Mouse (Mus musculus): Measurements from ENCODE around the gene Grem1. TPM values are rescaled to one million over a fixed set of nuclear protein-coding genes. Genes with fewer than 3 reads are reported as not detected.
A peak's percentile ranks its signal among the peaks of the same experiment; 100 is the strongest.

The Grem1 gene
- polyA plus RNA-seq, 1 experiment from 2014 or later: not detected

- ATAC-seq (ENCODE audit: low read depth): no peak
- Histone ChIP-seq H3K36me3 (no peaks in the 10 kb centered on the region), H3K4me2 (no peak overlapping the region), H3K27me3 (no peaks in the 10 kb centered on the region), H3K9me3 (replicated peaks) (no peaks in the 10 kb centered on the region), H3K4me1 (replicated peaks) (no peaks in the 10 kb centered on the region), H3K4me3 (replicated peaks) (no peak overlapping the region), H3K9ac (no peak overlapping the region), H3K27ac (no peak overlapping the region)
- WGBS (ENCODE audit: insufficient replicate concordance): 42% methylated on average over 3 of the region's 3 CpGs
- DNase-seq: no peak
Measured at GRCm38 (mm10) chr2:113784851-113785250, 26.4 kb upstream of the Grem1 start.

DNA sequence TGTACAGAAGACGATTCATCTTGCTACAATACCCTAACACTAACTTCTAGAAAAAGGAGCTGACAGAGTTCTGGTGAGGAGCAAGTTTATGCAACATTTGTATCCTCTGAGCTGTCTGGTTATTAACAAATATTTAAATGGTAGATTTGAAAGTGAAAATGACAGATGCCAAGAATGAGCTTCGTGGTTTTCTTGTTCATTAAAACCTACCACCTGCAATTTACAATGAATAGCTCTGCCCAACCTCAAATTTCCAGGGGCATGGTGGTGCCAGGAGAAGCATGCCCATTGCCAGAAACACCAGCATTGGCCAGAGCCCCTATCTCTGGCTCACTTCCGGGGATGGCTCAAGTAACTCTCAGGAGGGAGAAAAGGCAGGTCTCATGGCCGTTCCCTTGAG lies 23.1 kb upstream of the Grem1 start:
- H3K9ac ChIP-seq: no peak overlapping the region
- DNase-seq (no peak), ATAC-seq (ENCODE audit: low read depth) (no peak)
- no peaks in the 10 kb centered on the region for H3K4me1 ChIP-seq (replicated peaks)
- H3K36me3 ChIP-seq: no peaks in the 10 kb centered on the region
- H3K4me2 ChIP-seq: no peak overlapping the region
- WGBS (ENCODE audit: insufficient replicate concordance): 57% methylated on average over 4 of the region's 4 CpGs
- no peaks in the 10 kb centered on the region for H3K27me3 ChIP-seq
- H3K4me3 ChIP-seq (replicated peaks): no peak overlapping the region
- no peak overlapping the region for H3K27ac ChIP-seq
- no peaks in the 10 kb centered on the region for H3K9me3 ChIP-seq (replicated peaks)

- ATAC-seq (ENCODE audit: low read depth) (no peak), DNase-seq (no peak)
- H3K9me3 ChIP-seq (replicated peaks): no peaks in the 10 kb centered on the region
- no peak overlapping the region for H3K27ac ChIP-seq
- H3K9ac ChIP-seq: no peak overlapping the region
- no peaks in the 10 kb centered on the region for H3K27me3 ChIP-seq
- H3K4me3 ChIP-seq (replicated peaks): no peak overlapping the region
- 63% methylated on average over 5 of the region's 5 CpGs for WGBS (ENCODE audit: insufficient replicate concordance)
- H3K4me2 ChIP-seq: no peak overlapping the region
- no peaks in the 10 kb centered on the region for H3K4me1 ChIP-seq (replicated peaks)
- H3K36me3 ChIP-seq: no peaks in the 10 kb centered on the region
Measured at GRCm38 (mm10) chr2:113781107-113781506, 22.7 kb upstream of the Grem1 start.

- H3K4me1 ChIP-seq (replicated peaks): no peaks in the 10 kb centered on the region
- no peak overlapping the region for H3K4me3 ChIP-seq (replicated peaks)
- H3K4me2 ChIP-seq: no peak overlapping the region
- DNase-seq (no peak), ATAC-seq (ENCODE audit: low read depth) (no peak)
- no peaks in the 10 kb centered on the region for H3K36me3 ChIP-seq
- no peaks in the 10 kb centered on the region for H3K9me3 ChIP-seq (replicated peaks)
- no peak overlapping the region for H3K27ac ChIP-seq
- WGBS (ENCODE audit: insufficient replicate concordance): 51% methylated on average over 3 of the region's 3 CpGs
- no peaks in the 10 kb centered on the region for H3K27me3 ChIP-seq
- H3K9ac ChIP-seq: no peak overlapping the region
Measured at GRCm38 (mm10) chr2:113779336-113779735, 20.9 kb upstream of the Grem1 start.

DNA sequence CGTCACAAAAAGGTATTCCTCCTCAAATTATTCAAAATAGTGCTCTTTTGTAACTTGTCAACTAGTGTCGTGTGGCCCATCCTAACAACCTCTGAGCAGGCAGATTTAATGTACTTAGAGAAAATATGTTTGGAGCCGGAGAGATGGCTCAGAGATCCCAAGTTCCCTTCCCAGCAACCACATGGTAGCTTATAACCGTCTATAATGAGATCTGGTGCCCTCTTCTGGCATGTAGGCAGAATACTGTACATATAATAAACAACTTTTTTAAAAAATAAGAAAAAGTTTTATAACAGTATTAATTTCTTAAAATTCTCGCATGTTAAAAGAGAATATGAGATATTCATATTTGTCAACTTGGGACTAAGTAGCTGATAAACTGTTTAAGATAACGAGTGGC lies 19.6 kb upstream of the Grem1 start:
- H3K9me3 ChIP-seq (replicated peaks): no peaks in the 10 kb centered on the region
- H3K36me3 ChIP-seq: no peaks in the 10 kb centered on the region
- H3K9ac ChIP-seq: no peak overlapping the region
- H3K4me2 ChIP-seq: no peak overlapping the region
- no peaks in the 10 kb centered on the region for H3K27me3 ChIP-seq
- WGBS (ENCODE audit: insufficient replicate concordance): 50% methylated on average over 6 of the region's 6 CpGs
- no peak overlapping the region for H3K27ac ChIP-seq
- H3K4me3 ChIP-seq (replicated peaks): no peak overlapping the region
- DNase-seq: no peak
- ATAC-seq (ENCODE audit: low read depth): no peak
- no peaks in the 10 kb centered on the region for H3K4me1 ChIP-seq (replicated peaks)

DNA sequence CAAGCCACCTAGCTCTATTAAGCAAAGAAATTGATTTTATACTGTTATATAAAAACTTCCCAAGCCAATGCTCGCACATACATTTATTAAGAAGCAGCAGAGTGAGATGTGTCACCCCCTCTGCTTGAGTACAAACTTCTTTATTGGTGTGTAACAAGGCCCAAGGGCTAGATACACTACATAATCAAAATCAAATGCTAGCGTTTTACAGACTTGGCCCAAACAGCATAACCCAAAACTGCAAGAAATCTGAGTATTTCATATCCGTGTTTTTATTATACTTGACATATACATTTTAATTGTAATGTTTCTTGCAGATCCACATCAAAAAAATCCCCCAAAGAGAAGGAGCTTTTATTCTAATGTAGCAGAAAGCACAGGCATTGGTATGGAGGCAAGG lies 17.9 kb upstream of the Grem1 start:
- H3K4me3 ChIP-seq (replicated peaks): no peak overlapping the region
- H3K36me3 ChIP-seq: no peaks in the 10 kb centered on the region
- H3K9ac ChIP-seq: no peak overlapping the region
- no peak overlapping the region for H3K27ac ChIP-seq
- H3K4me2 ChIP-seq: no peak overlapping the region
- ATAC-seq (ENCODE audit: low read depth): no peak
- H3K9me3 ChIP-seq (replicated peaks): no peaks in the 10 kb centered on the region
- H3K4me1 ChIP-seq (replicated peaks): no peaks in the 10 kb centered on the region
- WGBS (ENCODE audit: insufficient replicate concordance): 56% methylated on average over 3 of the region's 3 CpGs
- no peaks in the 10 kb centered on the region for H3K27me3 ChIP-seq
- no peak for DNase-seq

- no peak for DNase-seq
- 47% methylated on average over 6 of the region's 6 CpGs for WGBS (ENCODE audit: insufficient replicate concordance)
- no peak for ATAC-seq (ENCODE audit: low read depth)
- Histone ChIP-seq H3K9ac (no peak overlapping the region), H3K27ac (no peak overlapping the region), H3K9me3 (replicated peaks) (no peaks in the 10 kb centered on the region), H3K4me2 (no peak overlapping the region), H3K4me1 (replicated peaks) (no peaks in the 10 kb centered on the region), H3K27me3 (no peaks in the 10 kb centered on the region), H3K36me3 (no peaks in the 10 kb centered on the region), H3K4me3 (replicated peaks) (no peak overlapping the region)
Measured at GRCm38 (mm10) chr2:113774150-113774805, 15.8 kb upstream of the Grem1 start.

DNA sequence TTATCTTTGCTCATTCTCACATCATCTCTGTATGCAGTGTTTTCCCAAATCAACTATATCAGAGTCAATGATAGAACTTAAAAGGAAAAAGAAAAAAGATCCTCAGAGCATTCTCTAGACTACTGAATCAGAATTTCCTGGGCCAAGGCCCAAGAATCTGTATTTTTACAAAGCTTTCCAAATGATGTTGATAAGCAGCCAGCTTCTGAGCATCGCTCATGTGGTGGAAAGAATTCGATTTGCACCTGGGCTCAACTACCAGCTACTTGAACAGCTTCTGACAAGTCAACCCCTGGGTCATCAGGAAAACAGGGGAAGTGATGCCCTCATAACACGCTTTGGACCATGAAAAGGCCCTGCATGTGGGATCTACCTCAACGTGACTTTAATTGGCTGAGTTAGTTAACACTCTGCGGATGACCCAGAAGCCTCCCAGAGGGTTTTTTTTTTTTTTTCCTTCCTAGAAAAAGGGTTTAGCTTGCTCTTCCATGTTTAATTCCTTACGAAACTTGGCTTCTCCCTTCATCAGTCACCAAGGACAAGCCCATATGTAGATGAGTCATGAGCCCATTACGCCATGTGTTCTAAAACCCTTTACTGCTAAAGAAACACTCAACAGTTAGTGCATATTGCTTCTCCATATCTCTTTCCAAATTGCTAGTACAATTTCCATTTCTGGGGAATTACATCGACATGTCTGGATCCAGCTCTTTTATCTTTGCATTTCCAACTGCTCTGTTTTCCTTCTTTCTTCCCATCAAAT lies 10.3 kb upstream of the Grem1 start:
- 63% methylated on average over 8 of the region's 8 CpGs for WGBS (ENCODE audit: insufficient replicate concordance)
- Histone ChIP-seq H3K9ac (no peak overlapping the region), H3K27ac (no peak overlapping the region), H3K27me3 (no peaks in the 10 kb centered on the region), H3K9me3 (replicated peaks) (no peaks in the 10 kb centered on the region), H3K4me1 (replicated peaks) (no peaks in the 10 kb centered on the region), H3K36me3 (no peaks in the 10 kb centered on the region), H3K4me2 (no peak overlapping the region), H3K4me3 (replicated peaks) (no peak overlapping the region)
- DNase-seq (no peak), ATAC-seq (ENCODE audit: low read depth) (no peak)

DNA sequence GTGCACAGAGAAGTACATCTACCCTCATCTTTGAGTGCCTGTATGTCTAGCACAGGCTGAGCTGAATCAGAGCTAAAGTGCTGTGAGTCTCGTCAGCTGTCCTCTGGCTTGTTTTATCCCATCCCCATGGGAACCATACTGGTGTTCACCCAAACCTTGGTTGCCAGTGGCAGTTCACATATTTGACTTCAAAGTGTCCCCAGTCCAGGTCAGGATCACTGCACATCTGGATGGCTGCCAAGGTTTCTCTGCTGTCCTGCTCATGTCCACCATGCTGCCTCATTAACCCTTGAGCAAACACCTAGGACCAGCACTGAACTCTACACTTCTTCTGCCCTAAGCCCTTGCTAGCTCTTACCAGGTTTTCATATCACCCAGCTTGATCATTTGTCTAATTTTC lies 7.4 kb upstream of the Grem1 start:
- H3K27ac ChIP-seq: no peak overlapping the region
- no peaks in the 10 kb centered on the region for H3K36me3 ChIP-seq
- no peaks in the 10 kb centered on the region for H3K4me1 ChIP-seq (replicated peaks)
- no peaks in the 10 kb centered on the region for H3K27me3 ChIP-seq
- H3K4me2 ChIP-seq: no peak overlapping the region
- H3K9me3 ChIP-seq (replicated peaks): no peaks in the 10 kb centered on the region
- no peak overlapping the region for H3K4me3 ChIP-seq (replicated peaks)
- ATAC-seq (ENCODE audit: low read depth): peak; percentile 68; the same call in 1 of the 2 replicates
- H3K9ac ChIP-seq: no peak overlapping the region
- WGBS (ENCODE audit: insufficient replicate concordance): 33% methylated on average over 1 of the region's 1 CpGs
- DNase-seq: no peak

DNA sequence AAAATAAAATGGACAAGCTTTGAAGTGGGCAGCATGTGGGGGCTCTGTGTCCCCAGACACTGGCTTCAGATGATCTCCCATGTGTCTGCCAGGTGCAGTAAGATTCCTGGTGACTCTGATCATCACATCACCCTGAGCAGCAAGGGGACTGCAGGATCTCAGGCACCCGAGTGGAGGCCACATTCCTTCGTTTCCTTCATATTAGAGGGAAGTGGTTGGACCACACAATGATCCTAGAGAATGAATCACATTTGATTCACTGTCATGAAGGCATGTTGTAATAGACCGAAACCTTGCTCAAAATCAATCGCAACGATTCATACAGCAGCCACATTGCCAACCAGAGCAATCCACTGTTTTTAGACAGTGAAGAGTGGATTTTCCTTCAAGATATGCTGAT lies 6.5 kb upstream of the Grem1 start:
- H3K4me2 ChIP-seq: no peak overlapping the region
- DNase-seq: no peak
- no peak overlapping the region for H3K4me3 ChIP-seq (replicated peaks)
- 67% methylated on average over 5 of the region's 5 CpGs for WGBS (ENCODE audit: insufficient replicate concordance)
- H3K27me3 ChIP-seq: peaks cover 6% of the 10 kb centered on the region
- ATAC-seq (ENCODE audit: low read depth): no peak
- no peaks in the 10 kb centered on the region for H3K9me3 ChIP-seq (replicated peaks)
- no peak overlapping the region for H3K27ac ChIP-seq
- H3K4me1 ChIP-seq (replicated peaks): no peaks in the 10 kb centered on the region
- H3K36me3 ChIP-seq: no peaks in the 10 kb centered on the region
- H3K9ac ChIP-seq: no peak overlapping the region

DNA sequence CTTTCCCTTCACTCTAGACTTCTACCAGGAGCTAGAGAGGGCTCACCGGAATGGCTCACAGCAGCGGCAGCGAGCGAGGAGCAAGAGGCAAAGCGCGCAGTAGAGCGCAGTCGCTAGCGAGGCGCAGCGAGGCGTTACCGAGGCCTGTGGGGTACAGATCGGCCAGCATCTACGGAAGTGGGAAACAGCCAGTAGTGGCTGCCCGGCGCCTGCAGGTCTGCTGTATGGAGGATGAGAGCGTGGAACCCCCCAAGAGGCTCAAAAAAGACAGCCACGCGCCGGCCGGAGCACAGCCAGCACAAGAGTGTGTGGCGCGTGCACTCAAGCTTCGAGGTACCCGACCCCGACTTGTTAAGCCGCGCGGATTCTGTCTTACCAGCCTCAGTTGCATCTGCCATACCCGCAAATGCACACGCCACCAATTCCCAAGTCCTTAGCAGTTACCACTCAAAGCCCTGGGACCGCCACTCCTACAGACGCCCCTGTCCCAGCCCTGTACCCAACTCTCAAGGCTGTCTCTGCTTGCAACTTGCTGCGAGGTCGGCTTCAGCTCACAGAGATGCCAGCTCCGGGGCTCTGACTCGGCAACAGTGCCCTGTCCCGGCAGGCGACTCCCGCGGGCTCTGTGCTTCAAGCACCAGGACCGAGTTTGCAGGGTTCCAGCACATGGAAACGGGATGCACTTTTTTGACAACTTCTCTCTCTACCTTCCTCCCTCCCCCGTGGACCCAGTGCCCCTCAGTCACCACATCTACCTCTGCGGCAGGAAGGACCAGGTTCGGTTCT lies 728 bp downstream of the Grem1 start:
- DNase-seq (no peak), ATAC-seq (ENCODE audit: low read depth) (no peak)
- no peaks in the 10 kb centered on the region for H3K36me3 ChIP-seq
- H3K4me1 ChIP-seq (replicated peaks): no peaks in the 10 kb centered on the region
- H3K4me2 ChIP-seq: peak overlapping the region; percentile 55
- H3K9ac ChIP-seq: no peak overlapping the region
- H3K27ac ChIP-seq: no peak overlapping the region
- peak overlapping the region; percentile 25 for H3K4me3 ChIP-seq (replicated peaks)
- H3K27me3 ChIP-seq: peaks cover 47% of the 10 kb centered on the region
- WGBS (ENCODE audit: insufficient replicate concordance): 2% methylated on average over 47 of the region's 47 CpGs
- H3K9me3 ChIP-seq (replicated peaks): no peaks in the 10 kb centered on the region

All from liver, embryonic 13.5 days (tissue).